Mouse (Mus musculus): ENCODE data around the gene B3gntl1.
"Not testable (repeated sequence)": the region's sequence is repeated elsewhere in the genome, so short reads cannot be mapped to it uniquely, and the experiment has no call there.

B3gntl1 gene

DNA sequence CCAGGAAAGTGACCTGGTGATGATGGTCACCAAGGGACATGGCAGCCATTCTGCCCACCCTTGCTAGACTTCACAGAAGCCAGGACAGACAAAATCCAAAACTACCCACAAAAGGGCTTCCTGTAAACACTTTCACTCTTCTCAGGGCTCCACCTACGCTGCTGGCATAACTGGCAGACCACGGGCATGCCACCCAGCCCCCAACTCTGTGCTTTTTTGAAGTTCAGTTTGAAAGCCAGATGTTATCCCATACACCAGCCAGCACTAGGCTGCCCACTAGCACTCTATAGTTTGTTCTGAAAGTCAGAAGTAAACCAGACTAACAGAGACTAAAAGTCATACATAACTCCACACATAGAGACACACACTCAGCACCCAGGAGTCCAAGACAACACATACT is 15.1 kb upstream of the B3gntl1 start:
- in situ Hi-C loops (cut with MboI; ENCODE audit: low pct_unique_long_range_greater_than_20kb in 1 of 2, low sequenced_read_pairs in 2 of 2, unreplicated experiment in 1 of 2) = no loop called here

DNA sequence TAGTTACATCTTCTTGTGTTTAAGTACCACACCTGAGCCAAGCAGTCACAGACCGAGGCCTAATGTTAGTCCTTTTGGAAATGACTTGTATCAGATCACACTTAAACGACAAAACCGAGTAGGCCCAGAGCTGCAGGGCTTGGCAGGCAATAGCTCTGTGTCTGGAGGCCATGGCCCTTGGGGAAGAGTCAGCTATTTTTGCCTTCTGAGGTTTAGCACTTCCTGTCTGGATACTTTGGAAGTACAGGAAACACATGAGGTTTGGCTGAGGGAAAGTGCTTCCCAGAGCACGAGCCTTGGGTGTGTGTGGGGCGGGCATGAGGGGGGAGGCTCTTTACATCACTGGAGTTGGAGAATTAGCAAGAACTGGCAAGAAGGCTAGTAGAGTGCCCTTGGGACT is 13.7 kb upstream of the B3gntl1 start:
- in situ Hi-C loops (cut with MboI; ENCODE audit: low pct_unique_long_range_greater_than_20kb in 1 of 2, low sequenced_read_pairs in 2 of 2, unreplicated experiment in 1 of 2) = no loop called here

DNA sequence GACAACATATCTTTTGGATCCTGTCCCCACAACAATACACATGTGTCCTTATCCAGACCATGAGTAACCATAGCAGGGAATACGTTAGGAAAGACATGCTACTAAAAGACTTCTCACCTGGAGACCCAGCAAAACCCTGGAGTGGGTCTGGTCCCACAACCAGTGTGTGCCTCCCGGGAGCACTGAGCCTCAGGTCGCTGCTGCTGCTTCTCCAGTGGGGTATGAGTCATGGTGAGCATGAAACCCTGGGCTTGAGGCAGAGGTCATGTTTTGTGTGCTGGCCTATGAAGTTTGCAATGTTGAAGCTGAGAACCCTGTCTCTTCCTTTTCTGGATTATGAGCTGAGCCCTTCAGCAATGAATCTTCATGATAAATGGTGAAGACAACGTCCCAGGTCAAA is 13.1 kb upstream of the B3gntl1 start:
- in situ Hi-C loops (cut with MboI; ENCODE audit: low pct_unique_long_range_greater_than_20kb in 1 of 2, low sequenced_read_pairs in 2 of 2, unreplicated experiment in 1 of 2) = no loop called here

DNA sequence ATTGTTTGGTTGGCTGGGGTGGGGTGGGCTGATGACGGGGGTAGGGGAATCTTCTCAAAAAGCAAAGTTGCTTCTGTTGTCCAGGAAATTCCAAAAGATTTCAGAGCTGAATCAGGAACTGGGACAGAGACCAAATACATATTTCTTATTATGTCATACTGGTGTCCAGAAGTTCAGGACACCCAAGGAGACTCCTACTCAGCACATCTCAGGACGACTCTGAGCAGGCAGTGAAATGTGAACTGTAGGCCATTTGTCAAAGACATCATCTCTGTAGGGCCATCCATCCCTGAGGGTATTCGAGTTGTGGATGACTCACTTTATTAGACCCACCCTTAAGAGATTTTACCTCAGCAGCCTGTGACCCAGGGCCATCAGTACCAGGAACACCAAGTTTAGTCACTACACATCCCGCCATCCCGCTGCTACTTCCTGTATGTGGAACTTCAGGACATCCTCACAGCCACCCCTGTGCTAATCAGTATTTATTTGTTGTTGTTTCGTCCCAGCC is 12.6 kb upstream of the B3gntl1 start:
- in situ Hi-C loops (cut with MboI; ENCODE audit: low pct_unique_long_range_greater_than_20kb in 1 of 2, low sequenced_read_pairs in 2 of 2, unreplicated experiment in 1 of 2) = no loop called here

DNA sequence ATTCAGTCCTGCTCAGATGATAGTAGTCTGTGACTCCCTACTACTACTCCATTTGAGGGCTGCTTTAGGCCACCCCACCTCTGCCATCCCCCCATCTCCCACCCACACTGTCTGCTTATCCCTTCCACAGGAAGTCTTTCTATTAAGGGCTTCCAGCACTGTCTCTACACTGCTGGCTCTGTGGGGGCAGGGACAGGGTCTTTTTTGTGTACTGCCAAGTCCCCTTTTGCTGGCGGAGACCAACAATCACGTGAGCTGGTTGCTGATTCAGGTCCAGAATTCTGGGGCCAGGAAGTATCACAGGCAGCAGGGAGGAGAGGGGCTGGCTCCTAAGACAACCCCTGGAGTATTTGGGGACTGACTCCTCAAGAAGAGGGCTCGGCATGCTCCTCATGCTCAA is 10.3 kb upstream of the B3gntl1 start:
- in situ Hi-C loops (cut with MboI; ENCODE audit: low pct_unique_long_range_greater_than_20kb in 1 of 2, low sequenced_read_pairs in 2 of 2, unreplicated experiment in 1 of 2) = no loop called here

DNA sequence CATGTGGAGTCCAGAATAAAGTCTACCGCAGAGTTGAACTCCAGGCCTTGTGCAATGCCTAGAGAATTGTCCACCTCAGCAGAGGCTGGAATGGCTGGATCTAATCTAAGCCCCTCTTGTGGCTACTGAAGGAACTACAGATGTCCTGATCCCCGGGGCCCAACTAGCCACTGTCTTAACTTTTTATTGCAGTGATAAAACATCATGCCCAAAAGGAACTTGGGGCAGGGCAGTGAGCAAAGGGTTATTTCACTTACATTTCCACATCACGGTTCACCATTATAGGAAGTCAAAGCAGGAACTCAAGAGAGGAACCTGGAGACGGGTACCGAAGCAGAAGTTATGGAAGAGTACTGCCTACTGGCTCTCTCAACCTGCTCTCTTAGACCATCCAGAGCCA is 7.8 kb upstream of the B3gntl1 start:
- in situ Hi-C loops (cut with MboI; ENCODE audit: low pct_unique_long_range_greater_than_20kb in 1 of 2, low sequenced_read_pairs in 2 of 2, unreplicated experiment in 1 of 2) = no loop called here

DNA sequence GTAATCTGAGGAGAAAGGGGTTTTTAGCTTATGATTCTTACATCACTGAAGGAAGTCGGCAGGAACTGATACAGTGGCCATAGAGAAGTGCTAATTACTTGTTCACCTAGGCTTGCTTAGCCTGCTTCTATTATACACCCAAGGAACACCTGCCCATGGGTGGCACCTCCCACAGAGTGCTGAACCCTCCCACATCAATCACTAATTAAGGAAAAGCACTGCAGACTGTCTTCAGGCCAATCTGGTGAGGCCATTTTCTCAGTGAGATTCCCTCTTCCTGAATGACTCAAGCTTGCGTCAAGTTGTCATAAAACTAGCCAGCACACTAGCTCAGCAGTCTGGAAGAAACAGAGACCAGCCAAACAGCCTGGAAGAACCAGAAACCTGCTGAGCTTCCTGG is 6.6 kb upstream of the B3gntl1 start:
- in situ Hi-C loops (cut with MboI; ENCODE audit: low pct_unique_long_range_greater_than_20kb in 1 of 2, low sequenced_read_pairs in 2 of 2, unreplicated experiment in 1 of 2) = no loop called here

DNA sequence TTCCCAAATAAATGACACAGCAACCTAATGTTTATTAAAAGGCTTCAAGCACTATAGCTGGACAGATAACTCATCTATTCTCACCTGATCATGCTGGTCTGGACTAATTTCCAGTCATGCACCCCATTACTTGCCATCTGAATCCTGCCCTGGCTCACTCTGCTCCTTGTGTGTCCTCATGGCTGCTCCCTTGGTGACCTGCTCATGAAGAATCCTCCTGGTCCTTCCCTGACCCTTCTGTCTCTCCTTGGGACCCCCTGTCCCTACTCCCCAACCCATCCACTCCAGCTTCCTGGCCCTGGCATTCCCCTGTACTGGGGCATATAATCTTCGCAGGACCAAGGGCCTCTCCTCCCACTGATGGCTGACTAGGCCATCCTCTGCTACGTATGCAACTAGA is 3.9 kb upstream of the B3gntl1 start:
- in situ Hi-C loops (cut with MboI; ENCODE audit: low pct_unique_long_range_greater_than_20kb in 1 of 2, low sequenced_read_pairs in 2 of 2, unreplicated experiment in 1 of 2) = no loop called here

DNA sequence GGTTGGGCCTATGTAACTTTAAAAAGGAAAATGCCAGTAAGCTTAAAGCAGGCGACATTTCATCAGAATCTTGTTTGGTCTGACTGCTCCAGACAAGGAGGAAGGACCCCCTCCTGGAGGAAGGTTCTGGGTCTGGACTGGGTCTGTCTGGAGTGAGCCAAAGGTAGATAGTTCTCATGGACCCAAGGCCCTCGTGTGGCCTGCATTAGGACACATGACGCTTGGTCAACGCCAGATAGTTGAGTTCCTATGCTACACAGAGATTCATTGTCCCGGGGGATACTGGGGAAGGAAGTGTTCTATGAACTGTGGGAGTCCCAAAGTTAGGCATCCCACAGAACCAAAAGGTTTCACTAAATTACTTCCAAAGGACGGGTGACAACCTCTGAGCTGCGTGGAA is 676 bp upstream of the B3gntl1 start:
- in situ Hi-C loops (cut with MboI; ENCODE audit: low pct_unique_long_range_greater_than_20kb in 1 of 2, low sequenced_read_pairs in 2 of 2, unreplicated experiment in 1 of 2) = no loop called here

DNA sequence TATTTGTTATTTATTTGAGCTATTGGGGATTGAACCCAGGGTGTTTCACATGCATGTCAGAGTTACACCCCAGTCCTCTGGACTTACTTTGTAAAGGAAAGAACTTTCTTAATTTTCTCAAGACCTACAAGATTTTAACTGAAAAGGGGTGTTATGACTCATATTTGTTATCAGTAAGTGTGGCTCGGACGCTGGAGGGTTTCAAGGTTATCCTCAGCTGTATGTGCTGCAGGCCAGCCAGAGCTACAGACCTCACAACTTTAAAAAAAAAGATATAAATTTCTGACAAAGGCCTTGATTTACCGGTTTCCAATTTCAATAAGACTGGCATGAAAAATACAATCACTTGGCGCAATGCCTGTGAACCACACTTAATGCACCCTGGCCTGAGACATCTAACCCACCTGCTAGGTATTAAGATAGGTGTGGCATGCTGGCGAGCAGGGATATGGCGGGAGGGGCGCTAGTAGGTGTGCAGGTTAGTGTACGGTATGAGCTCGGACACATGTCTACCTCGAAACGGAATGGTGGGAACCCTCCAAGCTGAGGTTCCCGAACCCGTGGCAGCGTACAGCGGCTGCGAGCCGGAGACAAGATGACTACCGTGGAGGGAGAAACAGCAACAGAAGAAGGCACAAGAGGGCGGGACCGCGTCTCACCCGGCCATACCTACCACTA is 502 bp downstream of the B3gntl1 start:
- in situ Hi-C loops (cut with MboI; ENCODE audit: low pct_unique_long_range_greater_than_20kb in 1 of 2, low sequenced_read_pairs in 2 of 2, unreplicated experiment in 1 of 2) = no loop called here

DNA sequence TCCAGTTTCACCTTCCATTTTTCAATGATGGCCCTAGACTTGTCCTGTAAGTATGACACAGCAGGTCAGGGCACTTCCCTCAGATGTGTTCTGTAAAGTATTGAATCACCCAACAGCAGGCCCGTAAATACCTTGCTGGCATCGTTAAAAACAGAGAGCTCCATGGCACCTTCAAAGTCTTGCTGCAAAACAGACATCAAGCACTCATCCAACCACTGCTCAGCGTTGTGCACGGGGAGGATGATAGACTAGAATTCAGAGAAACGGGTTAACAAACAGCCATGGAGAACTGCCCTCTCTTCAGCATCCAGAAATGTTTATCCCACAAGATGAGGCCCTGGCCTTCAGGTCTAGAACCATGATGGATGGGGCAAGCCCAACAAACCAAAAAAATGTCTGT is 2.0 kb downstream of the B3gntl1 start:
- in situ Hi-C loops (cut with MboI; ENCODE audit: low pct_unique_long_range_greater_than_20kb in 1 of 2, low sequenced_read_pairs in 2 of 2, unreplicated experiment in 1 of 2) = no loop called here

DNA sequence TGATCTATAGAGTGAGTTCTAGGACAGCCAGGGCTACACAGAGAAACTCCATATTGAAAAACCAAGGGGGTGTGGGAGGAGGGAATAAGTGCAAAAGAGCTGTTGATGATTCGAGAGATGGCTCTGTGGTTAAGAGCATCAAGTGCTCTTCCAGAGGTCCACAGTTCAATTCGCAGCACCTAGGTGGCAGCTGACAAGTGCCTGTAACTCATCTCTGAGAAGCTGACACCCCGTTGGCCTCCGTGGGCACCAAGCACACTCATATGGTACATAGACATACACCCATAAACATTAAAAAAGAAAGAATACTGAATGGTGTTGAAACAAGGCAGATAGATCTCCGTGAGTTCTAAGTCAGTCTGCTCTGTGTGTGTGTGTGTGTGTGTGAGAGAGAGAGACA is 4.2 kb downstream of the B3gntl1 start:
- in situ Hi-C loops (cut with MboI; ENCODE audit: low pct_unique_long_range_greater_than_20kb in 1 of 2, low sequenced_read_pairs in 2 of 2, unreplicated experiment in 1 of 2) = no loop called here

DNA sequence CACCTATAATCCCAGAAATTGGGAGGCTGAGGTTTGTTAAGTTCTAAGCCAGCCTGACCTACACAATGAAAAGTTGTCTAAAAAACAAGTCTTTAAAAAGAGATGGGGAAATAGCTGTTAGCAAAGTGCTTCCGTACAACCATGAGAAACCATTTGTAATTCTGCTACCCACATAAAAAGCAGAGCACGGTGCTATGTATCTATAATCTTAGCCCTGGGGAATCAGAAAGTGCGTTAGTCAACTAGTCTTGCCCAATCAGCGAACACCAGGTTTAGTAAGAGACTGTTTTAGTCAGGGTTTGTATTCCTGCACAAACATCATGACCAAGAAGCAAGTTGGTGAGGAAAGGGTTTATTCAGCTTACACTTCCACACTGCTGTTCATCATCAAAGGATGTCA is 5.4 kb downstream of the B3gntl1 start:
- in situ Hi-C loops (cut with MboI; ENCODE audit: low pct_unique_long_range_greater_than_20kb in 1 of 2, low sequenced_read_pairs in 2 of 2, unreplicated experiment in 1 of 2) = no loop called here

DNA sequence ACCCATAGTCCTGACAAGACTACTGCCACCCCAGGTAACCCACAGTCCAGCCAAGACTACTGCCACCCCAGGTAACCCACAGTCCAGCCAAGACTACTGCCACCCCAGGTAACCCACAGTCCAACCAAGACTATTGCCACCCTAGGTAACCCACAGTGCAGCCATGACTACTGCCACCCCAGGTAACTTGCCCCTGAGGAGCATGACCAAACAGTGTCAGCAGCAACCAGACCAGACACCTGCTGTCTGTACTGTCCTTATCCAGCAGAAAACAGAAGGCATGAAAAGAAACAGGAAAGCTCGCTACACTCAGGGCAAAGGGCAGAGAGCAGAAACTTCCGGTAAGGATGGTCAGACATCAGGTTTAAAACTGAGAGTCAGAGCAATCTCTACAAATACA is 11.8 kb downstream of the B3gntl1 start:
- in situ Hi-C loops (cut with MboI; ENCODE audit: low pct_unique_long_range_greater_than_20kb in 1 of 2, low sequenced_read_pairs in 2 of 2, unreplicated experiment in 1 of 2) = no loop called here

DNA sequence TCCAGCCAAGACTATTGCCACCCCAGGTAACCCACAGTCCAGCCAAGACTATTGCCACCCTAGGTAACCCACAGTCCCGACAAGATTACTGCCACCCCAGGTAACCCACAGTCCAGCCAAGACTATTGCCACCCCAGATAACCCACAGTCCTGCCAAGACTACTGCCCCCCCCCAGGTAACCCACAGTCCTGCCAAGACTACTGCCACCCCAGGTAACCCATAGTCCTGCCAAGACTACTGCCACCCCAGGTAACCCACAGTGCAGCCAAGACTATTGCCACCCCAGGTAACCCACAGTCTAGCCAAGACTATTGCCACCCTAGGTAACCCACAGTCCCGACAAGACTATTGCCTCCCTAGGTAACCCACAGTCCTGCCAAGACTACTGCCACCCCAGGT is 12.3 kb downstream of the B3gntl1 start:
- in situ Hi-C loops (cut with MboI; ENCODE audit: low pct_unique_long_range_greater_than_20kb in 1 of 2, low sequenced_read_pairs in 2 of 2, unreplicated experiment in 1 of 2) = not testable (repeated sequence)

DNA sequence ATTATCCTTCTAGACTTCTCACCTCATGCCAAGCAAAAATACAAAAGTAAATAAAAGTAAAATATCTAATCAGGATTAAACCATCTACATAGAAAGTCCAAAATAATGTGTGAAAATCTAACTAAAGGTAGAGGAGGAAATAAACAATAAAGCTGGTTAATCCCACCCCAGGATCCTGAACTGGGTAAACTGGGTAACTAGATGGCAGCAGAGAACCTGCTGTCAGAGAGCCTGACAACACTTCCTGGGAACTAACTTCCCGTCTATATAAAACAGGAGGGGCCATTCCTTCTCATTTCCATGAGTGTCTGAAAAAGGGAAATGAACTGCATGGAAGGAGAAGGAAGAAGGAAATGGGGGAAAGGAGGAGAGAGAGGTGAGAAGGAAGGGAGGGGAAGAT is 14.8 kb downstream of the B3gntl1 start:
- in situ Hi-C loops (cut with MboI; ENCODE audit: low pct_unique_long_range_greater_than_20kb in 1 of 2, low sequenced_read_pairs in 2 of 2, unreplicated experiment in 1 of 2) = no loop called here

DNA sequence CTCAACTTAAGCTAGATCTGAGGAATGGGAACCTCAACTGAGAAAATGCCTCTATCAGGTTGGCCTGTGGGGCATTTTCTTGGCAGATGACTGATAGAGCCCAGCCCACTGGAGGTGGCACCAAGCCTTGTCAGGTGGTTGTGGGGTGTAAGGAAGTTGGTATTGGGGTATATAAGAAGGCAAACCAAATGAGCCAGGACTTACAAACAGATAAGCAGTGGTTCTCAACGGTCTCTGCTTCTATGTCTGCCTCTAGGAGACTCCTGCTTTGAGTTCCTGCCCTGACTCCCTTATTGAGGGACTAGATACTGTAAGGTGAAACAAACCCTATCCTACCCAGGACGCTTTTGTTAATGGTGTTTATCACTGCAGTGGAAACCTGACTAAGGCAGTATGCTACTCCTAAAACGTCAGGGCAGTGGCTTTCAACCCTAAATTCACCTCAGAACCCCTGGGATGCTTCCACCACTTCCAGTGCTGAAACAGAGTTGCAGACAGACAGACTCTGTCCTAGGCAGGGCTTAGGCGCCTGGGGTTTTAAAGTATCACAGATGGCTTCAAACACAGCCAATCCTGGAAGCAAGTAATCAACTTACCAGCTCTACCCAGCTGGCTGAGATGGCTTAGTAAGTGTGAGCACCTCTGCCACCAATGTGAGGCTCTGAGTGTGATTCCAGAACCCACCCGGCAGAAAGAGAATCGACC is 17.0 kb downstream of the B3gntl1 start:
- in situ Hi-C loops (cut with MboI; ENCODE audit: low pct_unique_long_range_greater_than_20kb in 1 of 2, low sequenced_read_pairs in 2 of 2, unreplicated experiment in 1 of 2) = no loop called here

DNA sequence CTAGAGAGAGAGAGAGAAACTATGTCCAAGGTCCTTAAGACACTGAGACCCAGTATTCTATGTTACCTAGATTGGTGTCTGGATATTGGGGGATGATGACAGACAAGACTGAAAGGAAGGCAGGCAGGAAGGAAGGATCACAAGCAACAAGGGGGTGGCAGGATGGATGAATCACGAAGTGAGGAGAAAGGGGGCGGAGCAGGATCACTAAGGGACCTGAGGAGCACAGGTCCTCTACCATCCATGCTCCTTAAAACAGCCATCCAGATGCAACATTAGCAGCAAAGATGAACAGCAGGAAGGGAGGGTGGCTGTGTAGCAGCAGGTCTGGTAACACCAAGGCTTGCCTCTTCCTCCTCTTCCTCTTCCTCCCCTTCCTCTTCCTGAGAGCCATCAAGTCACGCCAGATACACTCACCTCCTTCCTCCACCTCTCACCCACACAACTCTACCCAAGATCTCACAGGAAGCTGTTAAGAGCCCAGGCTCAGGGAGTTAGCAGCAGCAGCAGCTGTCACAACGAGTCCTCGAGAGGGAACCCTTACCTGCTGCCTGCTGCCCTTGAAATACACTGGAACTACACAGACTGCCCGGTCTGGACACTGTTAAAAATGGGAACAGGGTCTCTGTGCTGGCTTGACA is 17.7 kb downstream of the B3gntl1 start:
- in situ Hi-C loops (cut with MboI; ENCODE audit: low pct_unique_long_range_greater_than_20kb in 1 of 2, low sequenced_read_pairs in 2 of 2, unreplicated experiment in 1 of 2) = no loop called here

DNA sequence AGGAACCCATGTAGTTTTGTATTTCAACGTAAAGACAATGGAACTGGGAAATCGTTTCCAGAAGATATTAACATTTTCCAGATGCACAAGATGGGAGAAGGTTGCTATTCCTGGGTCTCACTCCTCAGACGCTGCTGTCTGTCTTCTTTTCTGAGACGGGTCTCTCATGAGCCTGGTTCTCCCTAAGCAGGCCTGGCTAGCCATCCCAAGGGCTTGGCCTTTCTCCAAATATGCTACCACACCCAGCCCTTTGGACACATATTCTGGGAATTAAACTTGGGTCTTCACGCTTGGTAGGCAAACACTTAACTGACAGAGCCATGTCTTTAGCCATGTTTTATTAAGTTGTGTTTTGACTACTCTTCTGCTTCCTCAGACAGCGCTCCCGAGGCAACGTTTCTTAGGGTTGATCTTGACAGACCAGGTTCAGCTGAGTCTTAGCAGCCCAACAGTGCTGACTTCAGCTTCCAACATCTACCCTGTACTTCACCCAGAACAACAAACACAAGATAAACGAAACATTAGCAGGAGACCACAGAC is 18.5 kb downstream of the B3gntl1 start:
- in situ Hi-C loops (cut with MboI; ENCODE audit: low pct_unique_long_range_greater_than_20kb in 1 of 2, low sequenced_read_pairs in 2 of 2, unreplicated experiment in 1 of 2) = no loop called here

DNA sequence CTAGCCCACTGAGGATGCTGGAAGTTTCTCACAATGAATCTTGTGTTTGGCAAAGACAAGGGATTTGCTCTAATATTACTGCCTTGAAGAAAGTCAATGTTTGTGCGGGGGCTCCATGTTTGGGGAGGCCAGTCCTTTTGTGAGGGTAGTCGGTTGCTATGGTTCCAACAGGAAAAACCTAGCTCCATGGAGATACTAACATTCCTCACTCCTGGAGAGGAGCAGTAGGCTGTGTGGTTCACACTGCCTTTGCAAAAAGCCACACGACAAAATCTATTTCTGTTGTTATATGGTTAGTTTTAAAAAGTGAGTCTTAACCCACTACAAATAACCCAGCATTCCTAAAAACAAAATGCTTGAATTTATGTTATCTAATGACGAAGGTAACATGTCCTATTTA is 19.3 kb downstream of the B3gntl1 start:
- in situ Hi-C loops (cut with MboI; ENCODE audit: low pct_unique_long_range_greater_than_20kb in 1 of 2, low sequenced_read_pairs in 2 of 2, unreplicated experiment in 1 of 2) = no loop called here
